Mouse (Mus musculus): Measurements from ENCODE around the gene Aif1. TPM values are rescaled to one million over a fixed set of nuclear protein-coding genes. Genes with fewer than 3 reads are reported as not detected.

Aif1 gene
- total RNA-seq, 2 experiments from 2014 or later, result 9.4 to 13.0 TPM

DNA sequence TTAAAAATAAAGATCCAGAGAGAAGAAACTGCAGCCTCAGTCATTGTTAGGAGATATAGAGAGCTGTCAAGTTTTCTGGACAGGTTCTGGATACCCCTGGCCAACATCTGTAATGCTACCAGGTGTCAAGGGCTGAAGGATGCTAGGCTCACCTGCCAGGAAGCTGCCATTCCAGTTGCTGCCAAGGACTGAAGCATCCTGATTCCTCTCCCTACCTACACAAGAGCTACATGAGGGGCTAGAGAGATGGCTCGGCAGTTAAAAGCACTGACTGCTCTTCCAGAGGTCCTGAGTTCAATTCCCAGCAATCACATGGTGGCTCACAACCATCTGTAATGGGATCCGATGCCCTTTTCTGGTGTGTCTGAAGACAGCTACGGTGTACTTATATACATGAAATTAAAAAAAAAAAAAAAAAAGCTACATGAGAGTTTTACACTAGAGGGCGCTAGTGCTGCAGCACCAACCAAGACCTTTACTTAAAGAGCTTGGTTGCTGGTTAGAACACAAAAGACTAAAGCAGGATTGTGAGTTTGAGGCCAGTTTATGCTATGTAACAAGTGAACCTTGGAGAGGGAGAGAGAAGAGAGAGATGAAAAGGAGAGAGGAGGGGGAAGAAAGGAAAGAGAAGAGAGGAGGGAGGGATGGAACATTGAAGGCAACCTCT is 7.2 kb downstream of the Aif1 start:
- no peak for DNase-seq (ENCODE audit: low spot score in 2 of 2)

DNA sequence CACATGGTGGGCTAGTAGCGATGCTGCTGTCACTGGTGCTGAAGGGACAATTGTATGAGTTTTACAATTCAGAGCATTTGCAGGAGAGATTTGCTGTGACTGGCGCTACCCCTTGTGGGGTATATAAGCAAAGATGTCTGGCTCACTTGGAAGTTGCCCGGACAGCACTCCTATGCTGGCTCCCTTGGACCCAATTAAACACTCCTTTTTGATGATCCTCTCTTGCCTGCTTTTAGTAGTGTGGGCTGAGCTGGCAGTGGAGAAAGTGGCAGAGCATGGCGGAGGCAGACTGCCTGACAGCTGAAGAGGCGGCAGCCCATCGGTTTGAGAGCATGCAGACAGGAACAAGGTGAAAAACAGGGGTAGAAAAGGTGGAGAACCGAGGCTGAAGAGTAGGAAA is 8.1 kb downstream of the Aif1 start:
- no peak for DNase-seq (ENCODE audit: low spot score in 2 of 2)

DNA sequence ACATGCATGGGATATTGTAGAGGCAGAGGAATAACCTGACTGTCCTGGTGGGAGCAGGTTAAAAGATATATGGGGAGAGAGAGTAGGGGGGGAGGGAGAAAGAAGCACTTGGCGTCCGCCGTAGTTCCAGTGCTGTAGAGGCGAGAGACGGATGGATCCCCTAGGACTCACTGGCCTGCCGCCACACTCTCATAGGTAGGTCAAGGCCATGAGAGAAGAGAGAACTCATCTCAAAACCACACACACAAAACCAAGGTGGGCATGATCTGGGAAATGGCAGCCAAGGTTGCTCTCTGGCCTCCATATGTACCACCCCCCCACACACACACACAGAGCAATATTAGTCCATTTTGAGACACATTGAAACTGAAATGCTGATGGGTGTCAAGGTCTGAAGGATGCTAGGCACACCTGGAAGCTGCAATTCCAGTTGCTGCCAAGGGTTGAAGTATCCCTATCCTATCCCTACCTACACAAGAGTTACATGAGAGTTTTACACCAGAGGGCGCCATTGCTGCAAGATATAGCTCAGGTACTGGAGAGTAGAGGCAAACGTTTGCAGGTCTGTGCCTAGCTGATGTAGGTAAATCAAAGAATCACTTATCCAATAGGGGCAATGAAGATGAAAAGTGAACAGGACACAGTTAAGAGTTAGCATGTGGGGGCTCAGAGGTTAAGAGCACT is 9.4 kb downstream of the Aif1 start:
- DNase-seq (ENCODE audit: low spot score in 2 of 2), result peak in 1 of 2 experiments; percentile 74

DNA sequence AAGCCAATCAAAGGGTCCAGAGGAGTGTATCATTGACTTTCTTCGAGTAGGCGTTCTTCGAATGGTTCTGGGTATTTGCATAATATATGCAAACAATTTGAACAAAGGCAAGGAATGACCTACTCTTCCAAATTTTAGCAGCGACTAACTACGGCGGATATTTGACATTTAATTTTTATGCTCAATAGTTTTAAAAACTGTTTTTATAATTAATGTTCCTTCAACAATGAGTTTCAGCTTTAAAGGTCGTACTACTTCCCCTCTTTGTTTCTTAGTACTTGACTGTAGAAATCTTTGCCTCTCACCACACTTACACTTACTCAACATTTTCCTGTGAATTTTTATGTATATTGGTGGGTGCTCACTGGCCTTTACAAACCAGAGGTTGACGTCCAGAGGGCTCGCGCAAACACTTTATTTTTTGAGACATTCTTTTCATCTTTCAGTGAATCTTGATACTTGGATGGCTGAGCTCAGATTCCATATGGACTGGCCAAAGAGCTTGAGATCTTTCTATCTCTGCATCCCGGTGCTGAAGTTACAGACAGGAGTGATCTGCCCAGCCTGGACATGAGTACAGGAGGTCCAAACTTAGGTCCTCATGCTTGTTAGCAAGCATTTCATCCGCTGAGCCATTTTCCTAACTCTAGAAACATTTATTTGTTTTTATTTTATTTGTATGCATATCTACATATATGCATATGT is 10.3 kb downstream of the Aif1 start:
- no peak for DNase-seq (ENCODE audit: low spot score in 2 of 2)

DNA sequence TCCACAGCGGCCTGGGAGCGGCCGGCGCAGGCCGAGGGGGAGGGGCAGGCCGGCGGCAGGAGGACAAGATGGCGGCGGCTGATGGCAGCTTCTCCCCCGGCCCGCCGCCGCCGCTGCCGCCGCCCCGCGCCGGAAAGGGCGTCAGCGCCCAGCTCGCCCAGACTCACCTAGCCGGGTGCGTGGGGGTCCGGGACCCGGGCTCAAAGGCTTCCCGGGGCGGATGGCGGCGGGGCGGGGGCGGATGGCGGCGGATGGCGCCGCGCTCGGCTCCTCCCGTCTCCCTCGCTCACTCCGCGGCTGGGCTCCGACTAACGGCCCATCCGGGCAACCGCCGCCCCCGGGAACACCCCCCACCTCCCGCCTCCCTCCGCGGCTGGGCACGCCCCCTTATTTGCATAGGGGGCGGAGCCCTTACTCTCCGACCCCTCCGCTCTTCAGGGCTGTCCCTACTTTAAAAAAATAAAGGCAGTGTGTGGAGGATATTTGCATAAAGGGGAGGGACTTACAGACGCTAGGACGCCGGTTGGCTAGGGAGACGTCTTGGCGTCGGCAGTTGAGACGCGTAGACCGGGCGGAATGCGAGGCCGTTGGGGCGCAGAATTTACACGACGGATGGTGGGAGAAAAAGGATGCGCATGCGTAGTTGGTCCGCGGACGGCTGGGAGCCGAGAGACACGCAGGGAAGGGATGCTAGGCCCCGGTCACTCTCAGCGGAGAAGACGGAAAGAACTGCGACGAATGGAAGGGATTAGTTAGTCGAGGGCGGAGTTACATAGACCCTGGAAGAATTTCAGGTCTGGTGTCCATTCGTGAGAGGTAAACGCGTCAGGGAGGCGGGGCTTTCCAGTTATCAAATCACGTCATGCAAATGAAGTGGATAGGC is 11.1 kb downstream of the Aif1 start, which contains the start of gene Prrc2a:
Prrc2a (minus strand) TSS at position 330 of the 883 bp plus-strand sequence.
- DNase-seq (ENCODE audit: low spot score in 2 of 2), result peak; percentile 99

DNA sequence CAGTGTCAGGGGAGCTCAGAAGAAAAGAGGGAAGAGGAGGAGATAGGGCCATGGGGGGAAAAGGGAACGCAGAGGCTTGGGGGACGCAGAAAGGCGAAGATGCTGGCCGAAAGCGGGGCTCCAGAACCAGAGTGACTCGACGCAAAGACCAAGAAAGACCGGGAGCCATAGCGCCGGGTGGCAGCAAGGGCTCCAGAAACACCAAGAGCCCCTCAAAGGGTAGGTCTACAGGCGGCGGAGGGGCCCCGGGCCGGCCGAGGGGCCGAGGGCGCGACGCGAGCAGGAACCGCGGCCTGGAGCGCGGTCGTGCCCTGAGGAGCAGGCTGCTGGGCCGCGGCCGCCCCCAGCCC is 11.7 kb downstream of the Aif1 start:
- DNase-seq (ENCODE audit: low spot score in 2 of 2), result no peak

DNA sequence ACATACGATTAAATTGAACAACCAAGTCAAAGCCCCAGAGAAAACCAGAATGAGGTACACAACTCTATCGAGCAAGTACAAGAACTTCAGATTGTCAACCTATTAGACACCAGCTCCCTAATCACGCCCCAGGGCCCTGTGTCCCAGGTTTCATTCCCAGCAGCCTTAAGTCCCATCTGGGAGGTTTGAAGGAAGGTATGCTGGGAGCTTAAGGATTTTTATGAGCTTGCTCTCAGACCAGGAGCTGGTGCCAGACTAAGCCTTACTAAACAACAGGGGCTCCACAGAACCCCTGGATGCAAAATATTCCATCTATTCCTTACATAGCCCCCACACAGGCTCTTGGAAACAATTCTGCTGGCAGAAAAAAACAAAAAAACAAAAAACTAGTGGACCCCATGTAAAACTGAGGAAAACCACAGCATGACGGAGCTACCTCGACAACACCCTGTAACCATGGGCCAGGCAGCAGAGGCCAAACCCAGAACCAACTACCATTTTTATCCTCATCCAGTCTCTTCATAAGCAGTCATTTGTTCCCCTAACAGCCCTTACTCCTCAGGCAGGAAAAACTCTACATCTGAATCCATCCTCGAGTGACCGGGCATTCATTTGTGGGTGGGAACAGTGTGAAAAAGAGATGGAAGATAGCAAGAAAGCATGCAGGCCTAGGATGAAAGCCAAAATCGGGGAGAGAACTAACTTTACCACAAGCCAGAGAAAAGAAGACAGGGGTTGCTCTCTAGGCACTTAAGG is 12.4 kb downstream of the Aif1 start:
- no peak for DNase-seq (ENCODE audit: low spot score in 2 of 2)

DNA sequence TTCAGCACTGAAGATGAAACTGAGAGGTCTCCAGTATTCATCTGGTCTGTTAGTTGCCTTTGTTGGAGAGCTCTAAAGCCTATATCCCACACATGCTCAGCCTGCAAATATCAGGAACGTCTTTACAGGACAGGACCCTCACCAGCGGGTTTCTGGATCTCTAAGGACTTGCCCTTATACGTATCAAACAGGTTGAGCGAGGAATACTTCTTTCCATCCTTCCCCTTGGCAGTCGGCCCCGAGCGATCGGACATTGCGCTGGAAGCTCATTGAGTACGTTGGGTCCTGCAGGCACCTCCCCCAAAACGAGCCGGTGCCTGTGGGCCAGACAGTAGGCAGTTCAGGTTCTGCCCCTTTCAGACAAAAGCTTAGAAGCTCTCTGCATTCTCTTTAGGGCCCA is 13.1 kb downstream of the Aif1 start:
- no peak for DNase-seq (ENCODE audit: low spot score in 2 of 2)

DNA sequence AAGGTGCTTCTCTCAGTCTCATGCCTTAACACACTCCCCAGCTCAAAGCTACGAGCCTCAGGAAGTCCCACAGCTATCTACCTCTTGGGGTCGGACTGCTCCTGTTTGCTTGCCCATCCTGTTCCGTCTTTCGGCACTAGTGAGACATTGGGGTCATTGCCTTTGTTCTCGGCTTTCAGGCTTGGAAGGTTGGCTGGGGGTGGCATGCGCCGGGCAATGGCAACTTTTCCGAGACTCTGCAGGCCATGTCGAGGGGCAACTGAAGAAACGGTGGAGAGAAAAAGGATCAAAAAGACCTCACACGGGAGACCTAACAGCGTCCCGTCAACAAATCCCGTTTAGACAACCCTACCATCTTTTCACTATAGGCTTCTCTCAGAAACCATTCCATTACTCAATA is 13.7 kb downstream of the Aif1 start:
- no peak for DNase-seq (ENCODE audit: low spot score in 2 of 2)

DNA sequence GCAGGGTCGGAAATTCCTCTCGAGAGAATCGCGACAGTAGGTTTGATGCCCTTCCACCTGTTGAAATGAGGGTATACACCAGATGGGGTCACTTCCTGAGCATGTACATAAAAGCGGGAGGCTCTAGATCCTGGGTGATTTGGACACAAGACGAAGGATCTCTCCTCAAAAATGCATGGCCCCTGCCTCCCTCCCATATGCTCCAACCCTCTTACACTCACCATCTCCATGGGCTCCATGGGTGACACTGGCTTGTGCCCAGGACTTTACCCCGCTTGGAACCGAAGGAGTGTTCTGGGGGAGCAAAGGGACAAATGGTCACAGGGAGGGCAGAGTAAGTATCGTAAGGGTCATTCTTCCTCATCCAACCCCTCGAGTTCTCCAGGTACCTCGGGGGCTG is 14.4 kb downstream of the Aif1 start:
- DNase-seq (ENCODE audit: low spot score in 2 of 2), result no peak

DNA sequence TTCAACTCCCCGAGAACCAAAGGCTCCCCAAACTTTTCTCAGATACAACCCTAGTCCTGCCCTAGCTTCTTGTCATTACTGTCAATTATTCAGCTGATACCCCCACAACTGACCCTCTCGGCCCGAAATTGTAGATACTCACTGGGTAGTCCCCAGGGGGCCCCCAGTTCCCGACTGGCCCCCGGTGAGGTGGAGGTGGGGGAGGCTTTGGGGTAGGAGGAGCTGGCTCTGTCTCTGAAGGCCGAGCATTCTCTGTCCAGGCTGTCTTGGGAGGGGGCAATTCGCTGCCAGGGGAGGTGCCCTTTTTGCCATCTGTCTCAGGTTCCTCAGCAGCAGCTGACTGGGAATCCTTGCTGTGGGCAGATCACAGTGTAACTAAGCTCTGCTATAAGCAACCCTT is 16.2 kb downstream of the Aif1 start:
- no peak for DNase-seq (ENCODE audit: low spot score in 2 of 2)

DNA sequence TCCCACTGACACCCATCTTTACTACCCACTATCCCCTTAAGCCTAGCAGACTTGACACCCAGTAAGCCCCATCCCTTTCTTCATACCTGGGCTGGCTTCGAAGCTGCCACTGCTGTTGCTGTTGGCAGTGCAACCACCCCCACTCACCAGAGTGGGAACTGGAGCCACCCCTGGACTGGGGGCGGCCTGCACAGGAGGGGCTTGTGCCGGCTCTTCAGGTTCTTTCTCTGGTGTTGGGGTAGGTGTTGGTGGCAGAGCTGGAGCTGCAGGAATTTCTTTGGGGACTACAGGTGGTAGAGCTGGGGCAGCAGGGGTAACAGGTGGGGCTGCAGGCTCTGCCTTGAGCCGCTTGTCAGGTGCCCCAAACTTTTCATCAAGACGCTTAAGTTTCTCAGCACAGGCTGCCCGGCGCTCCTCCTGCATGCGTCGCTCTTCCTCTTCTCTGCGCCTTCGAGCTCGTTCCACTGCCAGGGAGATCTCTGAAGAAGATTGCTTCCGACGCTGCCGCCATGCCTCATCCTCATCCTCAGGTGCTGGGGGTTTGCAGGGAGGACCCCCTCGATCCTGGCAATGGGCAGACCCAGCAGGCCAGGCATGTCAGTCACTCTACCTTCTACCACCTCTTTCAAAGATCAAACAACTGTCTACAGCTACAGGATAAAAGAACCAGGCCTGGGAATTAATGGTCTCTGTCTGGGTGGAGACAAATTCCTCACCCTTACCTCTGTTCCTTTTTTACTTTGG is 16.8 kb downstream of the Aif1 start:
- DNase-seq (ENCODE audit: low spot score in 2 of 2), result no peak

DNA sequence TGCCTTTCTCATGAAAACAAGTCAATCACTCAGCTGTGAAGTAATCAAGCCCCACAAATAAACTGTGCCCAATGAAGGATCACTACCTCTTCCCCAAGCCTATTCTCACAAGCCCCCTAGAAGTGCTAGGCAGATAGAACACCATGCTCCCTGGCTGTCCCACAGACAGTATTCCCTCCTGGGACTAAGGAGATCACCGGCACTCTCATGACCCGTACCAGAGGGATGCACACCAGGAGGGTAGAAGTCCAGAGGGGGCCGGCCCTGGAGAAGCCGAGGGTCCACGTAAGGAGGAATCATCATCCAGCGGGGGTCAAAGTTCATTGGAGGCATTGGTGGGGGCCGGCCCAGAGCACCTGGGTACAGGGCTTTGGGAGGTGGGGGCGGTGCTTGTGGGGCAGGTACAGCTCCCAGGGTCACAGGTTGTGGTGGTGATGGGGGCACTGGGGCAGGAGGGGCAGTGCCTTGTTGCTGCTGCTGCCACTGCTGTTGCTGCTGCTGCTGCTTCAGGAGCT is 18.1 kb downstream of the Aif1 start:
- no peak for DNase-seq (ENCODE audit: low spot score in 2 of 2)

DNA sequence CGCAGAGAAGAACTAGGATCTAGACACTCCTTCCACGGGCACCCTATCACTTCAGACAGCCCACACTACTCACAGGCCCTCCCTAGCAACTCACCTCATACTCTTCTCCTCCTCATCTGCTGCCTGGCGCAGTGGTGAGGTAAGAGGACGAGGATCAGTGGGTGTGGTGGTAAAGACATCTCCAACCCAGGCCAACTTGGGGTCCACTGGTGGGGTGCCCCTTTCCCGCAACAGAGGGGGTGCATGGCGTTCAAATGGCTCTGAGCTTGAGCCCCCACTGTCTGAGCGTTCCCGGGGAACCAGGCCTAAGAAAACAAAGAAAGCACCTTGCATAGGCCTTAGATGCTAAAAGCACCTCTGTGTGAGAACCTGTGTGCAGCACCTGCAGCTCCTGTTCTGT is 18.6 kb downstream of the Aif1 start:
- DNase-seq (ENCODE audit: low spot score in 2 of 2), result no peak

DNA sequence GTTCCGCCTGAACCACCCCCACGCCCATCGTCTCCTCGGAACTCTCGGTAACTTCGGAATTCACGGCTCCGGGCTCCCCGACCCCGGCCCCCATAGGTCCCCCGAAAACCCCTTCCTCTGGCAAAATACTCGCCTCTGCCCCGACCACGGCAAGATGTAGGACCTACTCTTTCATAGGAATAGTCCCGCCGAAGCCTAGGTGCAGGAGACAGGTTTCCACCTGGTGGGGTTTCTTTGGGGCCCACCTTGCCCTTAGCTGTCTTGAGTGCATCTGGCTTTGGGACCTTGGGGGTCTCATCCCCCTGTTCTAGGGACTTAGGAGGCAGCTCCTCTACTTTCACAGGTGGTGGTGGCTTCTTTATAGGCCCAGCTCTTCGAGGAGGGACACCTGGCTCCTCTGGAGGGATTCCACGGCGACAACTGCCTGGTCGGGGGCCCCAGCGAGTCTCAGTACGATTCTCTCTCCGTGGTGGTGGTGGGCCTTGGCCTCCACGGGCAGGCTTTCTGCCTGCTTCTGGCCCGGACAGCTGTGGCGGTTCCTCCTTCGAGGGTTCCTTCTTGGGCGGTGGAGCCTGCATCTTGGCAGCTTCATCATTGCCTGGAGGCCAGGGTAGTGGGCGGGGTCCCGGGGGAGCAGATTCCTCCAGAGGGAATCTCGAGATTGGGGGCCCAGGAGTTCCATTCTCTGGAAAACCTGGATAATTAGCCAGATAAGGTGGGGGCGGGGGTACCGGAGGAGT is 19.2 kb downstream of the Aif1 start:
- DNase-seq (ENCODE audit: low spot score in 2 of 2), result no peak

DNA sequence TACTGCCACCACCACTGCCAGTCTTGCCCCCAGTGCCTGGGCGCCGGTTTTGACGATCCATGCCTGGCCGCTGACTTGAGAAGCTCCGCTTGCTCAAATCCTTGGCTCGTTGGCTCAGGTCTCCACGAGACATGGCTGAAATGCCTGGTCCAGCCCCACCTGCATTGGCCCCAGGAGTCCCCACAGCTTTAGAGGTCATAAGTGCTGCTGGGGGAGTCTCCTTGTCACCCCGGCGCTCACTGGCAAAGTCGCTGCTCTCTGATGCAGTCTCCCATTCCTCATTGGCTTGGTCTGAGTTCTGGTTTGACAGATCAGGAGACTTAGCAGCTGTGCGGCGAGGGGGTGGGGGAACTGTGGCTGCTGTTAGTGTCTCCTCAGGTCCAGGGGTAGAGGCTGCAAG is 20.4 kb downstream of the Aif1 start:
- DNase-seq (ENCODE audit: low spot score in 2 of 2), result no peak

DNA sequence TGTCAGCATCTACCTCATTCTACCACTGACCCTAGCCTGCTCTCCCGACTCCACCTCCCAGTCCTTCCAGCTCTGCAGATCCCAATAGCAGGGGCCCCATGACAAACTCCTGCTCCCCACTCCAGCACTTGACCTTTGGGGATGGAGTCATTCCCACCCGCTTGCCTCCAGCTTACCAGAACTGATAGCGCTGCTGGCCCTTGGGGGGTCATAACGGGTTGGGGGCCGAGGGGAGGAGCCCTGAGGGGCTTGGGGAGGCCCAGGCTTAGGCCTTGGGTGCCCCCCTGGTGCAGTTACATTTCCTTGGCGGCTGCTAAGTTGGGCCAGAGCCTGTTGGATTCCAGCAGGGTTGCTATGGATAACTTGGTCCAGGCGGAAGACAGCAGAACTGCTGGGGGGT is 21.3 kb downstream of the Aif1 start:
- no peak for DNase-seq (ENCODE audit: low spot score in 2 of 2)

DNA sequence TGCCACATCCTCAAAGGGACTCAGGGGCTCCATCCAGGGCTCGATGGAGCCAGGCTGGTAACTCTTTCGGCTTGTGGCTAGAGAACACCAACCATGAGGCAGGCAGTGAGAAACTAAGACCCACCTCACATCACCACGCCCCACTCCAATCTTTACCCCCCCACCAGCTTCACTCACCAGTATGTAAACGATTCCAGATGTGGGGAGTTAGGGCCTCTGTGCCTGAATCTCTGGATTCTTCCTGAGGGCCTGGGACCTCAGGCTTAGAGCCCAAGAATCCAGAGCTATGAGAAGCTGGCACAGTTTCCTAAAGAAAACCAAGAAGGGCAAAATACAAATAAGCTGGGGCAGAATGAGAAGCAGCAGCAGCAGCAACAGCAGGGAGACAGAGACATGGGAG is 21.9 kb downstream of the Aif1 start:
- DNase-seq (ENCODE audit: low spot score in 2 of 2), result no peak

DNA sequence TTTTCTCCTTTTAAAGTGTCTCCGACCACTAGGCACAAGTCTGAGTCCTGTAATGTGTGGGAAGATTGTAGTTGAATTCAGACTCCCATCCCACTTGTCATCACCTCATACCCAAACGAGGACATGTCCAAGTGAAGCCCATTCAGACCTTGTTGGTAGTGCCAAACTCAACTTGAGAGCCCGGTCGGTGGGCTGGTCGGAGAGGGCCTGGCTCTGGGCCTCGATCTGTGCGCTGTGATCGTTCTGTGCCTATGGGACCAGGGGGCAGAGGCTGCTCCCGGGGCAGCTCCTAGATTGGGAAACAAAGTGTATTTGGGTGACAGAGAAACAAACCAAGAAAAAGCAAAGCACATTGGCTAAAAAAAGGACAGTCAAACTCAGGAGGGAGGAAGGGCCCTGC is 22.8 kb downstream of the Aif1 start:
- DNase-seq (ENCODE audit: low spot score in 2 of 2), result no peak

Measured in layer of hippocampus, adult 18-20 months (tissue).